Mouse (Mus musculus): ENCODE data around the gene Lpcat1. TPM values are rescaled to one million over a fixed set of nuclear protein-coding genes. Genes with fewer than 3 reads are reported as not detected.

Lpcat1 gene
- polyA plus RNA-seq, 1 experiment from 2014 or later: 54.7 TPM

- no peak for DNase-seq (ENCODE audit: low spot score)
Measured at GRCm38 (mm10) chr13:73432466-73433149, 34.4 kb upstream of the Lpcat1 start.

GRCm38 (mm10) chr13:73433681-73434535 is 33.1 kb upstream of the Lpcat1 start:
- Histone ChIP-seq H3K4me3 (ENCODE audit: low read depth, low read length) (no peak overlapping the region), H3K4me2 (ENCODE audit: low read length) (no peak overlapping the region), H3K9me3 (replicated peaks; ENCODE audit: control insufficient read depth, low read length) (no peaks in the 10 kb centered on the region), H3K9ac (ENCODE audit: low read length) (no peak overlapping the region), H3K4me1 (ENCODE audit: control insufficient read depth, insufficient read depth, low read length) (no peaks in the 10 kb centered on the region), H3K27ac (ENCODE audit: low read depth, low read length) (no peak overlapping the region), H3K36me3 (ENCODE audit: control insufficient read depth, insufficient read depth, low read length) (no peaks in the 10 kb centered on the region), H3K27me3 (replicated peaks; ENCODE audit: control insufficient read depth, insufficient read depth, low read length) (no peaks in the 10 kb centered on the region)
- 87% methylated on average over 15 of the region's 15 CpGs for WGBS
- DNase-seq (ENCODE audit: low spot score): no peak
- no peak for ATAC-seq

More at GRCm38 (mm10) chr13:73432466-73433149, 34.4 kb upstream of the Lpcat1 start:
- no peak overlapping the region for H3K4me2 ChIP-seq (ENCODE audit: low read length)
- no peaks in the 10 kb centered on the region for H3K36me3 ChIP-seq (ENCODE audit: control insufficient read depth, insufficient read depth, low read length)
- WGBS: 74% methylated on average over 7 of the region's 7 CpGs
- no peak overlapping the region for H3K4me3 ChIP-seq (ENCODE audit: low read depth, low read length)
- ATAC-seq: no peak
- H3K27ac ChIP-seq (ENCODE audit: low read depth, low read length): no peak overlapping the region
- H3K9me3 ChIP-seq (replicated peaks; ENCODE audit: control insufficient read depth, low read length): no peaks in the 10 kb centered on the region
- no peak overlapping the region for H3K9ac ChIP-seq (ENCODE audit: low read length)
- no peaks in the 10 kb centered on the region for H3K27me3 ChIP-seq (replicated peaks; ENCODE audit: control insufficient read depth, insufficient read depth, low read length)
- no peaks in the 10 kb centered on the region for H3K4me1 ChIP-seq (ENCODE audit: control insufficient read depth, insufficient read depth, low read length)

GRCm38 (mm10) chr13:73434687-73435086 is 32.3 kb upstream of the Lpcat1 start:
- H3K4me1 ChIP-seq (ENCODE audit: control insufficient read depth, insufficient read depth, low read length): no peaks in the 10 kb centered on the region
- DNase-seq (ENCODE audit: low spot score) (no peak), ATAC-seq (no peak)
- no peak overlapping the region for H3K27ac ChIP-seq (ENCODE audit: low read depth, low read length)
- no peak overlapping the region for H3K9ac ChIP-seq (ENCODE audit: low read length)
- H3K4me2 ChIP-seq (ENCODE audit: low read length): no peak overlapping the region
- 88% methylated on average over 5 of the region's 5 CpGs for WGBS
- H3K36me3 ChIP-seq (ENCODE audit: control insufficient read depth, insufficient read depth, low read length): no peaks in the 10 kb centered on the region
- H3K9me3 ChIP-seq (replicated peaks; ENCODE audit: control insufficient read depth, low read length): no peaks in the 10 kb centered on the region
- no peak overlapping the region for H3K4me3 ChIP-seq (ENCODE audit: low read depth, low read length)
- no peaks in the 10 kb centered on the region for H3K27me3 ChIP-seq (replicated peaks; ENCODE audit: control insufficient read depth, insufficient read depth, low read length)

GRCm38 (mm10) chr13:73435662-73436061 is 31.3 kb upstream of the Lpcat1 start:
- Histone ChIP-seq H3K4me3 (ENCODE audit: low read depth, low read length) (no peak overlapping the region), H3K36me3 (ENCODE audit: control insufficient read depth, insufficient read depth, low read length) (no peaks in the 10 kb centered on the region), H3K27me3 (replicated peaks; ENCODE audit: control insufficient read depth, insufficient read depth, low read length) (no peaks in the 10 kb centered on the region), H3K4me2 (ENCODE audit: low read length) (no peak overlapping the region), H3K27ac (ENCODE audit: low read depth, low read length) (no peak overlapping the region), H3K9me3 (replicated peaks; ENCODE audit: control insufficient read depth, low read length) (no peaks in the 10 kb centered on the region), H3K4me1 (ENCODE audit: control insufficient read depth, insufficient read depth, low read length) (no peaks in the 10 kb centered on the region), H3K9ac (ENCODE audit: low read length) (no peak overlapping the region)
- no peak for DNase-seq (ENCODE audit: low spot score)
- WGBS: 89% methylated on average over 7 of the region's 7 CpGs
- no peak for ATAC-seq

DNA sequence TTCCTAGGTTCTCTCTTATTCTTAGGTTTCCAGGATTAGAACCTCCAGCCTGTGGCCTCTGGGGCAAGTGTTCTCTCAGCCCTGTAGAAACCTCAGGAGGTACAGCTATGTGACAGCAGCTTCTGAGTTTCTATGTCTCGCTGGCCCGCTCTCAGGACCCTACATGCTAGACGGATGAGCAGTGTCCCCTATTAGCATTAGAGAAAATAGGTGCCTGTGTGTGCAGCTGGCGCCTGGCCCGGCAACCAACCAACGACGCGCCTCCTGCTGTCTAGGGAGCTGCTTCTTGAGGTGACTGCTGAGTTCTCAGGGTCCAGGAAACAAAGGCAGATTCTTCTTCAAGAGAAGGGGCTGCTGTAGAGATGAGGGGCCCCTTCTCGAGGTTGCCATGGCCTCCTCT is 27.9 kb upstream of the Lpcat1 start:
- no peaks in the 10 kb centered on the region for H3K36me3 ChIP-seq (ENCODE audit: control insufficient read depth, insufficient read depth, low read length)

DNA sequence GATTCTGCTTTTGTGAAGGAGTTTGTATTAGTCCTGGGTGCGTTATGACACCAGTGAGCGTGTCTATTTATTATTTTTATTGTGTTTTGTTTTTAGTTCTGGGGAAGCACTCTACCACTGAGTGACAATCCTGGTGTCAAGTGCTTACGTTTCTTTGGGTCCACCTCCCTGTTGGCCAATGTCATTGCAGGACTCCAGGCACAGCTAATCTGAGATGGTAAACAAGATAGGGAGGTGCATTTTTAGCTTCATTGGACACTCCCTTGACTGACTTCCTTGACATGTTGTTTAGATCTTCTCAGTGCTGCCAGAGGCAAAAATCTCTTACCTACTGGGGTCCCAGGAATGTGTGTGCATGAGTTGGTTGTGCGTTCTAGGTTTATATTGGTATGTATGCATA is 26.0 kb upstream of the Lpcat1 start:
- no peak overlapping the region for H3K9ac ChIP-seq (ENCODE audit: low read length)
- H3K27me3 ChIP-seq (replicated peaks; ENCODE audit: control insufficient read depth, insufficient read depth, low read length): no peaks in the 10 kb centered on the region
- H3K27ac ChIP-seq (ENCODE audit: low read depth, low read length): no peak overlapping the region
- no peak for DNase-seq (ENCODE audit: low spot score)
- no peak overlapping the region for H3K4me2 ChIP-seq (ENCODE audit: low read length)
- 88% methylated on average over 4 of the region's 4 CpGs for WGBS
- no peaks in the 10 kb centered on the region for H3K36me3 ChIP-seq (ENCODE audit: control insufficient read depth, insufficient read depth, low read length)
- no peaks in the 10 kb centered on the region for H3K9me3 ChIP-seq (replicated peaks; ENCODE audit: control insufficient read depth, low read length)
- no peak overlapping the region for H3K4me3 ChIP-seq (ENCODE audit: low read depth, low read length)
- H3K4me1 ChIP-seq (ENCODE audit: control insufficient read depth, insufficient read depth, low read length): no peaks in the 10 kb centered on the region
- no peak for ATAC-seq

More for the DNA sequence above, 27.9 kb upstream of the Lpcat1 start:
- Histone ChIP-seq H3K27me3 (replicated peaks; ENCODE audit: control insufficient read depth, insufficient read depth, low read length) (no peaks in the 10 kb centered on the region), H3K4me1 (ENCODE audit: control insufficient read depth, insufficient read depth, low read length) (no peaks in the 10 kb centered on the region), H3K4me3 (ENCODE audit: low read depth, low read length) (no peak overlapping the region), H3K27ac (ENCODE audit: low read depth, low read length) (no peak overlapping the region), H3K9ac (ENCODE audit: low read length) (no peak overlapping the region), H3K4me2 (ENCODE audit: low read length) (no peak overlapping the region), H3K9me3 (replicated peaks; ENCODE audit: control insufficient read depth, low read length) (no peaks in the 10 kb centered on the region)
- WGBS: 39% methylated on average over 9 of the region's 9 CpGs
- DNase-seq (ENCODE audit: low spot score) (no peak), ATAC-seq (no peak)

GRCm38 (mm10) chr13:73441686-73442085 is 25.3 kb upstream of the Lpcat1 start:
- DNase-seq (ENCODE audit: low spot score) (no peak), ATAC-seq (no peak)
- H3K4me2 ChIP-seq (ENCODE audit: low read length): no peak overlapping the region
- H3K27me3 ChIP-seq (replicated peaks; ENCODE audit: control insufficient read depth, insufficient read depth, low read length): no peaks in the 10 kb centered on the region
- WGBS: 91% methylated on average over 5 of the region's 5 CpGs
- no peaks in the 10 kb centered on the region for H3K4me1 ChIP-seq (ENCODE audit: control insufficient read depth, insufficient read depth, low read length)
- H3K36me3 ChIP-seq (ENCODE audit: control insufficient read depth, insufficient read depth, low read length): no peaks in the 10 kb centered on the region
- no peak overlapping the region for H3K27ac ChIP-seq (ENCODE audit: low read depth, low read length)
- H3K9ac ChIP-seq (ENCODE audit: low read length): no peak overlapping the region
- H3K9me3 ChIP-seq (replicated peaks; ENCODE audit: control insufficient read depth, low read length): no peaks in the 10 kb centered on the region
- no peak overlapping the region for H3K4me3 ChIP-seq (ENCODE audit: low read depth, low read length)

DNA sequence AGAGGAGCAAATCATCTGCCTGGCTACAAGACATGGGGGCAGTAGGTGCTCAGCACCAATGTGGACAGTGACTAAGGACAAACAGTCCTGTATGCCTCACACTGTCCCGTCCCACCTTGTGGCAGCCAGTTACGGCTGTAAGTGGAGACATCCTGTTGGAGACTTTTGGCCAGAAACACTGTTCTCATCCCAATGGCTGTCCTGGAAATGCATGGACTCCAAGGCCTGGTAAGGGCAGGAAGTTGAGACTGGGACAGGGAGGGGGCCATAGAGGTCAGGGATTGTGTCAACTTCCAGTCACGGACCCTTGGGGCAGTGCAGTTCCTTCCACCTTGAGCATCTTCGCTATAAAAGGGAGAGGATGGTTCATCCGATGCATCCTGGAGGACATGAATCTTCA is 24.6 kb upstream of the Lpcat1 start:
- Histone ChIP-seq H3K4me2 (ENCODE audit: low read length) (no peak overlapping the region), H3K27me3 (replicated peaks; ENCODE audit: control insufficient read depth, insufficient read depth, low read length) (no peaks in the 10 kb centered on the region), H3K4me3 (ENCODE audit: low read depth, low read length) (no peak overlapping the region), H3K9me3 (replicated peaks; ENCODE audit: control insufficient read depth, low read length) (no peaks in the 10 kb centered on the region), H3K9ac (ENCODE audit: low read length) (no peak overlapping the region), H3K4me1 (ENCODE audit: control insufficient read depth, insufficient read depth, low read length) (no peaks in the 10 kb centered on the region), H3K27ac (ENCODE audit: low read depth, low read length) (no peak overlapping the region), H3K36me3 (ENCODE audit: control insufficient read depth, insufficient read depth, low read length) (no peaks in the 10 kb centered on the region)
- ATAC-seq: no peak
- WGBS: 90% methylated on average over 5 of the region's 5 CpGs
- DNase-seq (ENCODE audit: low spot score): no peak
